Mouse (Mus musculus) forebrain, embryonic 10.5 days (tissue): ENCODE results near the gene Ttc22. TPM values are rescaled to one million over a fixed set of nuclear protein-coding genes. Genes with fewer than 3 reads are reported as not detected.
A peak's percentile ranks its signal among the peaks of the same experiment; 100 is the strongest.

ENCODE experiments used
- DNase-seq: peaks from one replicate; pipeline ENCODE4 v3.0.0-alpha.2; 2017; ENCODE audit warnings: low spot score; ENCODE audit errors: extremely low spot score
- H3K27ac ChIP-seq: fragments of 300-500 bp; sonication (generic); 2 replicates; pipeline ENCODE4 v1.5.1; 2016; ENCODE audit warnings: mild to moderate bottlenecking
- H3K27me3 ChIP-seq: fragments of 300-500 bp; sonication (generic); 2 replicates; pipeline ENCODE4 v1.6.1; 2016; ENCODE audit warnings: mild to moderate bottlenecking; ENCODE audit not compliant: poor library complexity, severe bottlenecking
- H3K36me3 ChIP-seq: fragments of 300-500 bp; sonication (generic); replicated peaks from 2 replicates; pipeline ENCODE4 v1.6.1; 2016; ENCODE audit warnings: mild to moderate bottlenecking, moderate library complexity
- H3K4me1 ChIP-seq: fragments of 300-500 bp; sonication (generic); 2 replicates; pipeline ENCODE4 v1.6.1; 2016
- H3K4me3 ChIP-seq: fragments of 300-500 bp; sonication (generic); 2 replicates; pipeline ENCODE4 v1.5.1; 2016; ENCODE audit warnings: mild to moderate bottlenecking, moderate library complexity
- H3K9me3 ChIP-seq: fragments of 300-500 bp; sonication (generic); 2 replicates; pipeline ENCODE4 v1.6.1; 2016; ENCODE audit warnings: mild to moderate bottlenecking, moderate library complexity
- WGBS: fragments of 180-500 bp; shearing (Covaris S2); methylation state at CpG from one replicate; pipeline ENCODE4 v1.1.7; 2016; 5-methylcytosine and 5-hydroxymethylcytosine counted together
- polyA plus RNA-seq: library from polyadenylated mRNA; unstranded; fragments of >200 nt; fragmentation: Nextera tagmentation; extraction: Ambion mirVana; gene quantifications from 2 replicates; pipeline ENCODE4 v1.2.1, GENCODE M21; 2016

Gene Ttc22
- polyA plus RNA-seq, 1 experiment from 2014 or later: not detected

DNA sequence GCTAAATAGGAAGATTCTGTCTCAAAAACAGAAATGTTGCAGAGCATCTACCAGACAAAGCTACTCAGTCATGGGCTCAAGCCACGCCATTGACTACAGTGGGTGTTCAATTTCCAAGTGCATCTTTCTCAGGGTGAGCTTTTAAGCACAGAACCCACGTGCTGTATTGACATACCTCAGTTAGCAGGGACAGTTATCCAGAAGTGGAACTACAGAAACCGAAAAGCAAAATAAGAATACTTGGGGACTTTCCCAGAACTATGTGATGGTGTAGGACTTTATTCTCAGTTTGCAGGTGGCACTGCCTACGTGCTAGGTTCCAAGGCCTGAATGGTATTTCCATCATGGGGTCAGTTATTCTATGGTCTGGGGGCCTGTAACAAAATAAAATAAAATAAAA, 24.5 kb upstream of the Ttc22 start:
- WGBS: 85% methylated on average over 4 of the region's 4 CpGs
- Histone ChIP-seq H3K4me1 (no peaks in the 10 kb centered on the region), H3K27ac (no peak overlapping the region), H3K36me3 (no peaks in the 10 kb centered on the region), H3K27me3 (no peaks in the 10 kb centered on the region), H3K4me3 (no peak overlapping the region), H3K9me3 (no peaks in the 10 kb centered on the region)
- no peak for DNase-seq

GRCm38 (mm10) chr4:106599415-106599814, 22.8 kb upstream of the Ttc22 start:
- Histone ChIP-seq H3K36me3 (no peaks in the 10 kb centered on the region), H3K4me3 (no peak overlapping the region), H3K27ac (no peak overlapping the region), H3K9me3 (no peaks in the 10 kb centered on the region), H3K27me3 (no peaks in the 10 kb centered on the region), H3K4me1 (no peaks in the 10 kb centered on the region)
- DNase-seq: no peak
- 45% methylated on average over 1 of the region's 1 CpGs for WGBS

DNA sequence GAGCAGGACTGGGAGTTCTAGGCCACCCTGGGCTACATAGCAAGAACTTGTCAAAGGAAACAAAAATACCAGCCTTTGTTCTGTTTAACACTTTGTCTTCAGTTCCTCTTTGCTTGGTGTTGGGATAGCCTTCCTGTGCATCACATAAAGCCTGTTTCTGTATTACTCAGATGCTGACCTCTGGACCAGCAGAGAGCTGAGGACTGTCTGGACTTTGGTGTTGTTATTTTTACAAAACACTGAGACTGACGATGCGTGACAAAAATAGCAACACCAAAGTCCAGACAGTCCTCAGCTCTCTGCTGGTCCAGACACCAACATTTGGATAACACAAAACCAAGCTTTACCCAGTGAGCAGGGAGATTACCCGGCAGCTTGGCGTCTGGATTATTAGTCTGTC, 21.5 kb upstream of the Ttc22 start:
- 91% methylated on average over 4 of the region's 4 CpGs for WGBS

DNA sequence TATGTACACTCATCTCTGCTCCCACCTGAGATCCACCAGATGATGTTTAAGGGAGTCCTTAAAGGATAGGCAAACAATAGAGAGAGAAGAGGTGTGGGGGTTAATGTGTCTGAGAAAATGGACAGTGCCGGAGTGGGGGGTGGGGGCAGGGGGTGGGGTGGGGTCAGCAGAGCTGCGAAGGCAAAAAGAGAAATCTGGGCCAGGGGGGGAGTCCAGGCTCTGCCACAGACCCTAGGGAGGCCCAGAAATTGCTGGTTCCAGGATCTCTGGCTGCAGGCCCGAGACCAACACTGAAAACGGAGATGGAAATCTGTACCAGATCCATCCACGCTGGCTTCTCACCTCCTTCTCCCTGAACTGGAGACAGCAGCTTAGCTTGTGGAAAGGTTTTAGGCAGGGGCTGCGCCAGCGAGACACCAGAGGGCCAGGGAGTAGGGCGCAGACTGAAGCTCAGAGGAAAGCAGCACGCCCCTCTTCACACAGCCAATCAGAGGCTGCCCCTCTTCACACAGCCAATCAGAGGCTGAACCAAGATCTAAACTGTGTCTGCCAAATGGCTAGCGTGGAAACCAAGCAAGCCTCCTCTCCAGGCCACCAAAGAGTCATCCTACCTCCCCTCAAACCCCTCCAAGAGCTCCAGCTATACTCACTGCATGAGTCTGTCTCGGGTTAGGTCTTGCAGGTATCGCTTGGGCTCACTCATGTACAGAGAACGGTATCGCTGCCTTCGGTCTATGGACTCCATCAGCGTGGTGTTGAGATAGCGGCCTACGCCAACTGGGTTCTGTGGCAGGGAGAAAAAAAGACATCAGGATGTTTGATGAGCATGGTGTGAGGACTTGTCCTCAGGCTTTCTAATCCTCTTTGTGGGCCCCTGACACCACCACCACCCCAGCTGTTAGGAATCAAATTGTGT, 15.3 kb upstream of the Ttc22 start:
- Histone ChIP-seq H3K27me3 (no peaks in the 10 kb centered on the region), H3K4me1 (peaks cover 11% of the 10 kb centered on the region), H3K27ac (peak overlapping the region; percentile 66), H3K36me3 (no peaks in the 10 kb centered on the region), H3K9me3 (no peaks in the 10 kb centered on the region), H3K4me3 (peak overlapping the region; percentile 33)
- DNase-seq: peak; percentile 50
- WGBS: 44% methylated on average over 18 of the region's 18 CpGs

More for the DNA sequence above, 21.5 kb upstream of the Ttc22 start:
- no peaks in the 10 kb centered on the region for H3K36me3 ChIP-seq
- DNase-seq: no peak
- no peaks in the 10 kb centered on the region for H3K27me3 ChIP-seq
- no peaks in the 10 kb centered on the region for H3K4me1 ChIP-seq
- H3K27ac ChIP-seq: no peak overlapping the region
- H3K4me3 ChIP-seq: no peak overlapping the region
- no peaks in the 10 kb centered on the region for H3K9me3 ChIP-seq

- Histone ChIP-seq H3K4me3 (no peak overlapping the region), H3K9me3 (no peaks in the 10 kb centered on the region), H3K36me3 (no peaks in the 10 kb centered on the region), H3K4me1 (peaks cover 11% of the 10 kb centered on the region), H3K27ac (no peak overlapping the region), H3K27me3 (no peaks in the 10 kb centered on the region)
- DNase-seq: no peak
- 89% methylated on average over 1 of the region's 1 CpGs for WGBS
These were observed 14.3 kb upstream of the Ttc22 start for GRCm38 (mm10) chr4:106607905-106608304.

DNA sequence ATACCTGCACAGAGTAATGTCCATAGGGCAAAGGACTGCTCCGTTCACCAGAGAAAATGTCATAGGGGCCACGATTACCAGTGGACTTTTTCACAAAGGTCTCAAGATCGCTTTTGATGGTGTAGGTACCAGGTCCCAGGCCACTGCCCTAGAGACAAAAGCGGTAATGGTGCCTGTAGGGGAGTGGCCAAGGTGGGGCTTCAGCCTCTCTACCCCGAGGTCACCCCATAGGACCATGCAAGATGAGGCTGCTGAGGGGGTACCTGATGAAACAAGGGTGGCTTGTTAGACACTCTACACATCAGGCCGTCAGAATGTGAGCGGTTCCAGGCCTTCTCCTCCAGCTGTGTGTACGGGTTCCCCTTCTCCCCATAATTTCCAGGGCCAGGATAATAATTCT, 9.1 kb upstream of the Ttc22 start:
- 82% methylated on average over 8 of the region's 8 CpGs for WGBS
- no peak for DNase-seq
- no peaks in the 10 kb centered on the region for H3K36me3 ChIP-seq

GRCm38 (mm10) chr4:106613560-106613959, 8.7 kb upstream of the Ttc22 start:
- Histone ChIP-seq H3K27ac (peak overlapping the region; percentile 60; the same call in 1 of the 2 replicates), H3K4me3 (no peak overlapping the region), H3K36me3 (no peaks in the 10 kb centered on the region), H3K9me3 (no peaks in the 10 kb centered on the region), H3K4me1 (peaks cover 20% of the 10 kb centered on the region), H3K27me3 (peaks cover 28% of the 10 kb centered on the region)
- no peak for DNase-seq
- WGBS: 78% methylated on average over 3 of the region's 3 CpGs

More for the DNA sequence above, 9.1 kb upstream of the Ttc22 start:
- Histone ChIP-seq H3K4me1 (peaks cover 20% of the 10 kb centered on the region), H3K27me3 (peaks cover 28% of the 10 kb centered on the region), H3K9me3 (no peaks in the 10 kb centered on the region), H3K27ac (no peak overlapping the region), H3K4me3 (no peak overlapping the region)

DNA sequence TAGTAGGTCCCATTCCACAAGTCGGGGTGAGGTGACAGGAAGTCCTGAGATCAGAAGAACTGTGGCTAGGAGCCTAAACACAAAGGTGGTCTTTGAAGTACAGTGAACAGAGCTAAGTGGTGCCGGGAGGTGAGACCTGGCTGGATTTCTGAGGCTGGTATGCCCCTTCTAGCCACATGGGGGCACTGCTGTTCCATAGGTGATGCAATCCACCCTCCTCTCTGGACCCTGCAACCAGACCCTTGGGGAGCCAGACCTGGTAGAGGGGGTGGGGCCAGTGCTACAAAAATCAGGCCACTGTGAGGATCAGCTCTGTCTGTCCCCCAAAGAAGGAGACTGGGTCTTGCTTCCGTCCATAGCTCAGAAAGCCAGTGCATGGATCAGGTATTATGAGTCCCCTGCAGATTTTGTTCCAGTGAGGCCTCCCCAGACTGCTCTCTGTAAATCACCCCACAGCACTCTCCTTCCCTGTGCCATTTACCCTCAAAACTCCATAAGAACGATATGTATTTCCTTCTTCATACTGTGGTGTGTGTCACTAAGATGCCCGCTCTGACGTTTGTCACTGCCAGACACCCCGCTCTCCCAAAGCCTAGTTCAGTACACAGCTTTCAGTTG, 7.9 kb upstream of the Ttc22 start:
- Histone ChIP-seq H3K27me3 (peaks cover 34% of the 10 kb centered on the region), H3K4me1 (peaks cover 20% of the 10 kb centered on the region), H3K36me3 (no peaks in the 10 kb centered on the region), H3K9me3 (no peaks in the 10 kb centered on the region), H3K4me3 (no peak overlapping the region), H3K27ac (peak overlapping the region; percentile 60; the same call in 1 of the 2 replicates)
- peak; percentile 81 for DNase-seq
- 45% methylated on average over 7 of the region's 7 CpGs for WGBS

DNA sequence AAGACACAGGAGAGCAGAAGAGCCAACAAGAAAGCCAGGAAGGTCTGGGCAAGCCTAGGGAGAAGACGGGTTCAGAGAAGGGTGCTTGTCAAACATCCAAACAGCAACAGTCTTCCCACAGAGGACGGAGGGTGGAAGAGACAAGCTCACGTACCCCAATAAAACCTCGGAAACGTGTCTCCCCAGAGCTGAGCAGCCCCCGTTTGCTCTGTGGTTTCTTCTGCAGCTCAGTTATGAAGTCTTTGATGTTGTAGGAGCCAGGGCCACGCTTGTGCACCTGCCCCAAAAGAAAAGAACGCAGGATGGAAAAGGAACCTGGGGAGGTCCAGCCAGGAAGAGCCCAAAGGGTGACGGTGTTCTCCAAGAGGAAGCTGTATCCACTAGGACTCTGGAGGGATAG, 7.4 kb upstream of the Ttc22 start:
- peaks cover 20% of the 10 kb centered on the region for H3K4me1 ChIP-seq
- no peaks in the 10 kb centered on the region for H3K36me3 ChIP-seq
- no peak overlapping the region for H3K4me3 ChIP-seq
- H3K9me3 ChIP-seq: no peaks in the 10 kb centered on the region
- 88% methylated on average over 9 of the region's 9 CpGs for WGBS
- no peak overlapping the region for H3K27ac ChIP-seq
- no peak for DNase-seq
- H3K27me3 ChIP-seq: peaks cover 34% of the 10 kb centered on the region

GRCm38 (mm10) chr4:106615637-106616036, 6.6 kb upstream of the Ttc22 start:
- peaks cover 20% of the 10 kb centered on the region for H3K4me1 ChIP-seq
- no peak overlapping the region for H3K4me3 ChIP-seq
- no peak overlapping the region for H3K27ac ChIP-seq
- H3K36me3 ChIP-seq: no peaks in the 10 kb centered on the region
- no peaks in the 10 kb centered on the region for H3K9me3 ChIP-seq
- DNase-seq: no peak
- peaks cover 34% of the 10 kb centered on the region for H3K27me3 ChIP-seq
- WGBS: 87% methylated on average over 12 of the region's 12 CpGs

GRCm38 (mm10) chr4:106617056-106617455, 5.2 kb upstream of the Ttc22 start, which contains the start of gene Lexm:
TSS of gene Lexm (minus strand) at chr4:106617241.
- H3K27me3 ChIP-seq: peaks cover 45% of the 10 kb centered on the region
- peaks cover 23% of the 10 kb centered on the region for H3K4me1 ChIP-seq
- H3K9me3 ChIP-seq: no peaks in the 10 kb centered on the region
- peak; percentile 33 for DNase-seq
- H3K4me3 ChIP-seq: peak within 1 kb of the TSS; percentile 45
- peak within 1 kb of the TSS; percentile 69 for H3K27ac ChIP-seq
- WGBS: 2% methylated on average over 19 of the region's 19 CpGs
- no peaks in the 10 kb centered on the region for H3K36me3 ChIP-seq

- Histone ChIP-seq H3K9me3 (no peaks in the 10 kb centered on the region), H3K4me3 (no peak overlapping the region), H3K4me1 (peaks cover 33% of the 10 kb centered on the region), H3K27me3 (peaks cover 64% of the 10 kb centered on the region), H3K27ac (no peak overlapping the region), H3K36me3 (no peaks in the 10 kb centered on the region)
- DNase-seq: no peak
- 90% methylated on average over 4 of the region's 4 CpGs for WGBS
These were observed 3.3 kb upstream of the Ttc22 start for GRCm38 (mm10) chr4:106618898-106619297.

DNA sequence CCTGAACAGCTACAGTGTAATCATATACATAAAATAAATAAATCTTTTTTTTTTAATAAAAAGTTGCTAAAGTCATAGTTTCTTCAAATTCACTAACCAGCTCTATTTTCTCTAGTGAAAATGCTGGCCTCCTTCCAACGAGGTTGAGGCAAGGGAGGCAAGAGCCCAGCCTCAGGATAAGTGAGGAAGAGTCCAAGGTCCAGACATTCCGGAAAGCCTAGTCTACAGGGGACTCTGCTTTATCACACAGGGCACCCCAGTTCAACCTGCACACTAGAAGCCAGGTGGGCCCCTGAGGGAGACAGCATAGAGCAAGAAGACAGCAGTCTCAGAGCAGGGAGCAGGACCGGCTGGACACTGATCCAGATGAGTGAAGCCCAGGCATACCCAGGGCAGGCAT, 804 bp upstream of the Ttc22 start:
- Histone ChIP-seq H3K4me3 (no peak overlapping the region), H3K9me3 (no peaks in the 10 kb centered on the region), H3K36me3 (no peaks in the 10 kb centered on the region), H3K27me3 (peaks cover 74% of the 10 kb centered on the region), H3K27ac (no peak overlapping the region), H3K4me1 (peaks cover 32% of the 10 kb centered on the region)
- WGBS: 81% methylated on average over 3 of the region's 3 CpGs
- no peak for DNase-seq
